Mouse (Mus musculus) embryonic facial prominence, embryonic 11.5 days (tissue): ENCODE results near the gene Csde1. TPM values are rescaled to one million over a fixed set of nuclear protein-coding genes. Genes with fewer than 3 reads are reported as not detected.

Experiments
- ATAC-seq: fragments of 200-750 bp; cut with Nextera tagmentation; replicated peaks from 2 replicates; pipeline ENCODE4 v1.8.0; 2017; ENCODE audit warnings: low read depth; ENCODE audit not compliant: insufficient number of reproducible peaks, low FRiP score, low TSS enrichment
- DNase-seq: peaks from one replicate; pipeline ENCODE4 v3.0.0-alpha.2; 2015; ENCODE audit warnings: low spot score
- H3K27ac ChIP-seq: fragments of 300-500 bp; sonication (generic); replicated peaks from 2 replicates; pipeline ENCODE4 v1.5.1; 2014; ENCODE audit warnings: mild to moderate bottlenecking, low read depth, low read length, control low read depth
- H3K27me3 ChIP-seq: fragments of 300-500 bp; sonication (generic); 2 replicates; pipeline ENCODE4 v1.6.1; 2014; ENCODE audit warnings: mild to moderate bottlenecking, low read length, moderate library complexity, mixed read lengths; ENCODE audit not compliant: control insufficient read depth, insufficient read depth
- H3K36me3 ChIP-seq: fragments of 300-500 bp; sonication (generic); replicated peaks from 2 replicates; pipeline ENCODE4 v1.6.1; 2014; ENCODE audit warnings: low read depth, mild to moderate bottlenecking, low read length, moderate library complexity, mixed read lengths; ENCODE audit not compliant: control insufficient read depth, insufficient read depth
- H3K4me1 ChIP-seq: fragments of 300-500 bp; sonication (generic); 2 replicates; pipeline ENCODE4 v1.6.1; 2014; ENCODE audit warnings: low read length, mixed read lengths; ENCODE audit not compliant: control insufficient read depth, insufficient read depth
- H3K4me2 ChIP-seq: fragments of 300-500 bp; sonication (generic); 2 replicates; pipeline ENCODE4 v1.6.1; 2014; ENCODE audit warnings: low read depth, mild to moderate bottlenecking, control low read depth, low read length, moderate library complexity
- H3K4me3 ChIP-seq: fragments of 300-500 bp; sonication (generic); 2 replicates; pipeline ENCODE4 v1.5.1; 2014; ENCODE audit warnings: low read depth, low read length, control low read depth
- H3K9ac ChIP-seq: fragments of 300-500 bp; sonication (generic); replicated peaks from 2 replicates; pipeline ENCODE4 v1.6.1; 2014; ENCODE audit warnings: mild to moderate bottlenecking, control low read depth, low read length
- H3K9me3 ChIP-seq: fragments of 300-500 bp; sonication (generic); replicated peaks from 2 replicates; pipeline ENCODE4 v1.6.1; 2016; ENCODE audit warnings: mild to moderate bottlenecking, low read length, inconsistent platforms, mixed read lengths; ENCODE audit not compliant: control insufficient read depth
- WGBS: fragments of 180-500 bp; shearing (Covaris S2); extraction: QIAGEN DNeasy Blood & Tissue Kit; methylation state at CpG from one replicate; pipeline ENCODE4 v1.1.7; 2014; 5-methylcytosine and 5-hydroxymethylcytosine counted together
- polyA plus RNA-seq: library from polyadenylated mRNA; unstranded; fragments of >200 nt; fragmentation: Nextera tagmentation; extraction: Ambion mirVana; gene quantifications from 2 replicates; pipeline ENCODE4 v1.2.1, GENCODE M21; 2014

Csde1 gene
- polyA plus RNA-seq, 1 experiment from 2014 or later, result 576 TPM

DNA sequence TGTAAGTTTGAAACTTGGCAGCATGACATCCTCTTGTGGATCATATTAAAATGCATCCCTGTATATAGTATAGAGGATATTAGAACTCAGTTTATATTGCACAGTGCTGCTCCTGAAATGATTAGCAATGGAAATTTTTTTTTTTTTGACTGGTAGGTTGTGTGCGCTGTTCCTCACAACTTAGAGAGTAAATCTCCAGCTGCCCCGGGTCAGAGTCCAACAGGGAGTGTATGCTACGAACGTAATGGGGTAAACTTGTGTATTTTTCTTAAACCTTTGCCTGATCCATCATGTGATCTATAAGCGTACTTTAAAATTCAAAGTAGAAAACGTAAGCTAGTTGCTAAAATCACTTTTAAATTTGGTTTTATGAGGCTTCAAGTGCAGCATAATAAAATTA lies 20.1 kb downstream of the Csde1 start:
- H3K4me2 ChIP-seq, result no peak overlapping the region

DNA sequence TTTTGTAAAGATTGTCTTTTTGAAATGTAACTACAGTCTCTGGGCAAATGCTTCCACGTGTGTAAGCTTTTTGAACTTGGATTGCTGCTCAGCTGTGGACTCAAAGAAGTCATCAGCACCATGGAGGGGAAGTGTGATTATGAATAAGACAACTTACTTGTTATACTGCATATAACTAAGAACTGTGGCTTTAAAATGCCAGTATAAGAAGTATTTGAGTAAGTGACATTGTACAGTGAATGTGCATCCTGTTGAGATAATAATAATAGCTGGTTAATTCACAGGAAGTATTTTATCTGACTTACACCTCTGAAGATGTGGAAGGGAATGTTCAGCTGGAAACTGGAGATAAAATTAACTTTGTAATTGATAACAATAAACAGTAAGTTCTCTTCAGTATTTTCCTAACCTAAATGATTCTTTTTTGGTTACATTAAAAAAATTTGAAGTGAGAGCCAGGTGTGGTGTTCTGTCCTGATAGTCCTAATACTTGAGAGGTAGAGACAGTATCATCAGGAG lies 20.7 kb downstream of the Csde1 start:
- H3K9me3 ChIP-seq, result no peaks in the 10 kb centered on the region
- no peak overlapping the region for H3K27ac ChIP-seq
- DNase-seq (no peak), ATAC-seq (no peak)
- H3K9ac ChIP-seq, result no peak overlapping the region
- H3K27me3 ChIP-seq, result no peaks in the 10 kb centered on the region
- peaks cover 10% of the 10 kb centered on the region for H3K36me3 ChIP-seq
- no peaks in the 10 kb centered on the region for H3K4me1 ChIP-seq
- 84% methylated on average over 1 of the region's 1 CpGs for WGBS
- no peak overlapping the region for H3K4me2 ChIP-seq
- no peak overlapping the region for H3K4me3 ChIP-seq

More for the DNA sequence above, 20.1 kb downstream of the Csde1 start:
- Histone ChIP-seq H3K27me3 (no peaks in the 10 kb centered on the region), H3K27ac (no peak overlapping the region), H3K4me3 (no peak overlapping the region), H3K4me1 (no peaks in the 10 kb centered on the region), H3K36me3 (peaks cover 7% of the 10 kb centered on the region), H3K9me3 (no peaks in the 10 kb centered on the region), H3K9ac (no peak overlapping the region)
- DNase-seq, result no peak
- 92% methylated on average over 6 of the region's 6 CpGs for WGBS
- no peak for ATAC-seq

DNA sequence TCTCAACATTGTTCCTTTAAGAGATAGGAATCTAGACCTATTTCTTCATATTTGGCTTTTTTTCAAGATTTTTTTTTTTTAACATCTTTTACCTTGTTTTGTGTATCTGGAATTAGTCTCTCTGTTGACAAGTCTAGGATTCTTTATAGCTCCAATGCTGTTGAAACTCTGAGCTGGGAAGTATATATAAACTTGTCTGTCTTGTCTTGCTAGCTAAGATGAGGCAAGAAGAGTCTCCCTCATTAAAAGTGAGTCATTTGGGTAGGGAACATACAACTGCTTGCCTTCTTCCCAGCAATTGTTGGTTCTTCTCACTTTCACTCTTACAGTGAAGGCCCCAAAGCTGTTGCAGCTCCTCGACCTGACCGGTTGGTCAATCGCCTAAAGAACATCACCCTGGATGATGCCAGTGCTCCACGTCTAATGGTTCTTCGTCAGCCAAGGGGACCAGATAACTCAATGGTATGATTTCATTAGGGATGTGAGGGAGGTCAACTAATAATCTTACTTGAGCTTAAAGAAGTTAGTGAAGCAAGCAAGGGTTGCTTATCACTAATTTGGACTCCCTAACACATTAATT lies 35.9 kb downstream of the Csde1 start:
- WGBS, result 82% methylated on average over 5 of the region's 5 CpGs

DNA sequence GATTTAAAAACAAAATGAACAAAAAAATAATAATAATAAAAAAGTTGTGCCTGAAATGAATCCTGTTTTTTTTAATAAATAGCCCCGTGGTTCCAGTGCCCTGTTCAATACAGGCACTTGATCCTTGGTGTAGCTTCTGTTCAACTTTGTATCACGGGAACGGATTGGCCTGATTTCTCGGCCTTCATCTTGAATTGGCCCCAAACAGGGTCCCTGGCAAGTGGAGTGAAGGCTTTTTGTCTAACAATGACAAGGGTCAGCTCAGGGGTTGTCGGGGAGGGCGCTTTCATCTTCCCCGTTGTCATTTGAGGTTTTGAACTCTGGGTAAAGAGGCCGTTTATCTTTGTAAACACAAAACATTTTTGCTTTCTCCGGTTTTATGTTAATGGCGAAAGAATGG lies 37.5 kb downstream of the Csde1 start:
- ATAC-seq, result peak; percentile 61
- H3K4me1 ChIP-seq, result no peaks in the 10 kb centered on the region
- H3K4me3 ChIP-seq, result peak overlapping the region; percentile 53
- DNase-seq, result no peak
- H3K9ac ChIP-seq, result 0 out of 2 replicates have a peak overlapping the region, but pooled peaks have one; percentile 35
- 5% methylated on average over 10 of the region's 10 CpGs for whole genome bisulfite sequencing
- H3K4me2 ChIP-seq, result peak overlapping the region; percentile 11
- peaks cover 7% of the 10 kb centered on the region for H3K36me3 ChIP-seq
- no peak overlapping the region for H3K27ac ChIP-seq
- no peaks in the 10 kb centered on the region for H3K9me3 ChIP-seq
- no peaks in the 10 kb centered on the region for H3K27me3 ChIP-seq

More for the DNA sequence above, 35.9 kb downstream of the Csde1 start:
- DNase-seq (no peak), ATAC-seq (no peak)
- Histone ChIP-seq H3K9me3 (no peaks in the 10 kb centered on the region), H3K4me3 (no peak overlapping the region), H3K36me3 (peaks cover 5% of the 10 kb centered on the region), H3K4me2 (no peak overlapping the region), H3K9ac (no peak overlapping the region), H3K27me3 (no peaks in the 10 kb centered on the region), H3K27ac (no peak overlapping the region), H3K4me1 (no peaks in the 10 kb centered on the region)

DNA sequence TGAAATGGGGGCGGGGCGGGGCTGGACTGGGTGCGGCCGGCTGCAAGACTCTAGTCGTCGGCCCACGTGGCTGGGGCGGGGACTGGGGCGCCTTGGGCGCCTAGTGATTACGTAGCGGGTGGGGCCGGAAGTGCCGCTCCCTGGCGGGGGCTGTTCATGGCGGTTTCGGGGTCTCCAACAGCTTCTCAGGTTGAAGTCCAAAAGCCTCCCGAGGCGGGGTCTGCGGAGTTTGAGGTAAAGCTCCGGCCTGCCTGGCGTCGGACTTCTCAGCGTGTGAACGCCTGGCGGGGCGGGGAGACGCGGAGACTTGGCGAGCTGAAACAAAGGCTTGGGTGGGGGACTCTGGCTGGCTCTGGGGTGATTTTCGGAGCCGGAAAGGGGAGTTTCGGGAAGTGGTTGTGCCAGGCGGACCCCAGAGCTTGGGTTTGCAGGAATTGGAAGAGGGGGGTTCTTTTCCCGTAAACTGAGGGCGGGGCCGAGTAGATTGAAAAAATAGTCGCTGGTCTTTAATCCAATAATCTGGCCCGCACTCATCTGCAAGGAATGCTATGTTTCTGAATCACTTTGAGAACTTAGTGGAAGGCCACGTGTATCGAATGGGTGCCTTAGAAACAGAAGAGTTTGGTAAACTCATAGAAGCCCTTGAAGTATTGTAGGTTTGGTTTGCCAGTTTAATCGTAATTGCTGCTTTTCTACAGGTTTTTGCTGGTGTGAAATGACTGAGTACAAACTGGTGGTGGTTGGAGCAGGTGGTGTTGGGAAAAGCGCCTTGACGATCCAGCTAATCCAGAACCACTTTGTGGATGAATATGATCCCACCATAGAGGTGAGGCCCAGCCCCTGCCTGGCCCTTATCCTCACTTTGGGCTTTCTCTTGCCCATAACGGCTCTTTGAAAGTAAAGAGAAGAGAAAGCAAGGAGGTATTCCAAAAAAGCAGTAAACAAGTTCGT lies 38.3 kb downstream of the Csde1 start, which contains the start of gene Nras:
TSS of gene Nras (plus strand) at position 79 of the 951 bp plus-strand sequence.
- peak; percentile 91 for ATAC-seq
- H3K27ac ChIP-seq, result peak within 1 kb of the TSS; percentile 88
- peak within 1 kb of the TSS; percentile 81 for H3K9ac ChIP-seq
- peak within 1 kb of the TSS; percentile 66 for H3K4me2 ChIP-seq
- H3K36me3 ChIP-seq, result peaks cover 14% of the 10 kb centered on the region
- no peaks in the 10 kb centered on the region for H3K4me1 ChIP-seq
- H3K4me3 ChIP-seq, result peak within 1 kb of the TSS; percentile 53
- peak; percentile 97 for DNase-seq
- WGBS, result 3% methylated on average over 46 of the region's 46 CpGs
- H3K9me3 ChIP-seq, result no peaks in the 10 kb centered on the region
- H3K27me3 ChIP-seq, result no peaks in the 10 kb centered on the region

DNA sequence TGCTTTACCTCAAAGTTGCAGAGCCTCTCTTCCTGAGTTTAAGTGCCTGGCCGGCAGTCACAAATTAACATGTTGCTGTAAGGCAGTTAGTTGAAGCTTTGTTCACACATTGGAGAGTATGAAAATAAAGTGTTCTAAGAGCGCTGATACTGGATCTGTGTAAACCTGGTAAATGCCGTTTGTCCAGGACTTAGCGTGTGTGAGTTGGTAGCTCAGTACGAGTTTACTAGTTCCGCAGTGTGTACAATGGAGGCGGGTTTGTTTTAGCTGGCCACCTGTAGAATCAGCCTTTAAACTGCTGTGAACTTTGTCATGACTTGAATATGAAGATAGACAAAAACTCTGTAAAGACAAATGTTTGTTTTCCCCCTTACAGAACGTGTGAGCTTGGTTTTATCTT lies 46.7 kb downstream of the Csde1 start:
- WGBS, result 93% methylated on average over 8 of the region's 8 CpGs
- Histone ChIP-seq H3K9ac (no peak overlapping the region), H3K27me3 (no peaks in the 10 kb centered on the region), H3K36me3 (peaks cover 15% of the 10 kb centered on the region), H3K9me3 (no peaks in the 10 kb centered on the region), H3K4me3 (no peak overlapping the region), H3K4me2 (no peak overlapping the region), H3K4me1 (no peaks in the 10 kb centered on the region), H3K27ac (no peak overlapping the region)
- ATAC-seq (no peak), DNase-seq (no peak)

DNA sequence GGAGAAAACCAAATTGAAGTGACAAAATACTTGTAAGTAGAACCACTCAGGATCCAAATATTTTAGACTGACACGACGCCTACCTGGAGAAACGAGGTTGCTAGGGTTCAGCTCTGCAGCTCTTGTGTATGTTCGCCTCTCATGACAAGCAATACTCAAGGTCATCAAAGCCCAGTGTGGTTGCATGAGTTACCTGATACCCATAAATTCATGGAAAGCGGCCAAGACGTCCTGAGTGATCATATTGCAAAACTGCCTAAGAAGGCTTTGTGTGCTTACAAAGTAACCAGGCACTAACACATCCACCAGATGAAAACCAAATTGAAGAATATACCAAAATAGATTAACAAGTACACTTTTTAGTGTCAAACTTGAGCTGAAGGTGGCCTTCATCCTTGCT lies 48.7 kb downstream of the Csde1 start:
- Histone ChIP-seq H3K4me3 (no peak overlapping the region), H3K4me2 (no peak overlapping the region), H3K27me3 (no peaks in the 10 kb centered on the region), H3K9ac (no peak overlapping the region), H3K36me3 (peaks cover 4% of the 10 kb centered on the region), H3K4me1 (no peaks in the 10 kb centered on the region), H3K27ac (no peak overlapping the region), H3K9me3 (no peaks in the 10 kb centered on the region)
- WGBS, result 85% methylated on average over 6 of the region's 6 CpGs
- no peak for ATAC-seq
- peak; percentile 10 for DNase-seq

DNA sequence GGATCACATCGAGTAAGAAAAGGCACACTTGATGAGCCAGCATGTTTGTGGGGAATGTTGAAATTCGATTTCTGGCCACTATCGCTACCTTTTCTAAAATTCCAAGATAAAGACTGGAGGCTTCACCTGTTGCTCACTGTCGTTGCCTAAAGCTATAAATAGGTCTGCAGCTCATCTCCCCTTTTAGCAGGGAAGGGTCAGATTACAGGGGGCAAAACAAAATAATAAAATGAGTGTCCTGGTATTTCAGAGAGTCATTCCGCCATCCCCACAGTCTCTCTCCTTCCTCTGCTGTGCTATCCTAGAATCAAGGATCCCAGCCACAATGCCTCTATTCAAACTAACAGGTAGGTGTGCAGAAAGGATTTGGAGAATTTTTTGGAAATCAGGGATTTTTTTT lies 53.5 kb downstream of the Csde1 start, which contains the start of gene Ampd1:
TSS of gene Ampd1 (plus strand) at position 244 of the 400 bp plus-strand sequence.
- Histone ChIP-seq H3K4me2 (no peak within 1 kb of the TSS), H3K27me3 (no peaks in the 10 kb centered on the region), H3K9ac (no peak within 1 kb of the TSS), H3K9me3 (no peaks in the 10 kb centered on the region), H3K36me3 (no peaks in the 10 kb centered on the region), H3K27ac (no peak within 1 kb of the TSS), H3K4me1 (no peaks in the 10 kb centered on the region), H3K4me3 (no peak within 1 kb of the TSS)
- 68% methylated on average over 5 of the region's 5 CpGs for WGBS
- no peak for DNase-seq
- no peak for ATAC-seq
